Mouse (Mus musculus) naive thymus-derived CD4-positive, alpha-beta T cell, adult 2 months (primary cell): Measurements from ENCODE around the gene Gipc2.

Experiments
- DNase-seq: peaks from one replicate; pipeline ENCODE4 v3.0.0-alpha.2; 2011; ENCODE audit warnings: low read depth

Gipc2 gene

DNA sequence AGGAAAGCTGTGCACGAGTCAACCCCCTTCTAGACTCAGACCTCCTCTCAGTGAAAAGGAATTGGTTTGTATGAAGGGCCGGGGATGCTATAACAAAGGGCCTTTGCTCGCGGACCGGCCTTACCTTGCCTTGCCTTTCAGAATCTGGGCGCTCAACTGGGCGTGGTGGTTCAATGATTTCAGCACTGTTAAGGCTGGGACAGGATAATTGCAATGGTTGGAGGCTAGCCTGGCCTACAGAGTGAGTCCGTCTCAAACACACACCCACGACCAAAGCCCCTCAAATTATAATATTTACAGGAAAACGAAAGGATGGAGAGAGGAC is at the start of gene Gipc2:
TSS of gene Gipc2 (minus strand) at position 132 of the 325 bp plus-strand sequence.
- DNase-seq: no peak

DNA sequence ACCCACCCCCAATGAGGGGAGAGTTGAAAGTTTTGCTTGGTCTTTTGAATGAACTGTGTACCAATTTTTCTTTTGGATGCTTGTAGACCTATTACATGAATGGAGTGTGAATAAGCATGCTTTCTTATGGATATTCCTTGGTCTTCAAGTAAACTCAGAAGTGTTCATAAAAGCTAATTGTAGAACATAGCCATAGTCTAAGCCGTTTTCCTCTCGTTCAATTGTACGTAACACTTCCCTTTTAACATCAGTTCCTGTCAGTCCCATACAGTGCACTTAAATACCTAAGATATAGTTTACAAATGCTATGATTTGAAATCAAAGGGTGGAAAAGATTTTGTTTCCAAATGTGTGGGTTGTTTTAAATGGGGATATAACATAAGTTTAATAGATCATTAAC is 47.4 kb upstream of the Gipc2 start:
- peak; percentile 36 for DNase-seq

DNA sequence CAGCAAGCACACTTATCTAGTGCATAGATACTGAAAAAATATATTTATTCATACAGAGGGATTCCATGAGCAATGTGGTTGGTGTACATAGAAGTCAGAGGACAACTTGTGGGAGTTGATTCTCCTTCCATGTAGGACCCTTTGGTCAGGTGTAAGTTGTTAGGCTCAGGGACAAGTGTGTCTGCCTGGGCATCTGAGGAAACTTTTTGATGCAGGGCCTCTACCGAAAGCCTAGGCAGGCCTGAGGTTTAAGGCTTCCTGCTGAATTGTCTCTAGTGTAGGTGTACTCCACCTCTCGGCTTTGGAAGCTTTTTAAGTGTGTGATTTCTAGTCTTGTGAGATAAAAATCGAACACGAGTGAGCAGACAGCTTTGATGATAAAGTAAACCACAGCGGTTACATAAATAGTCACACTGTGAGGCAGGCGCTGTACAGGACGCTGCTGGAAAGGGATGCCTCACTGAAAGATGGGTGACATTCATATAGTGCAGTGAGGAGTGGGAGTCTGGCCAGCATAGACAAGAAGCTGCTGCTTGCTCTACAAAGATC is 45.8 kb upstream of the Gipc2 start:
- DNase-seq: peak; percentile 89

DNA sequence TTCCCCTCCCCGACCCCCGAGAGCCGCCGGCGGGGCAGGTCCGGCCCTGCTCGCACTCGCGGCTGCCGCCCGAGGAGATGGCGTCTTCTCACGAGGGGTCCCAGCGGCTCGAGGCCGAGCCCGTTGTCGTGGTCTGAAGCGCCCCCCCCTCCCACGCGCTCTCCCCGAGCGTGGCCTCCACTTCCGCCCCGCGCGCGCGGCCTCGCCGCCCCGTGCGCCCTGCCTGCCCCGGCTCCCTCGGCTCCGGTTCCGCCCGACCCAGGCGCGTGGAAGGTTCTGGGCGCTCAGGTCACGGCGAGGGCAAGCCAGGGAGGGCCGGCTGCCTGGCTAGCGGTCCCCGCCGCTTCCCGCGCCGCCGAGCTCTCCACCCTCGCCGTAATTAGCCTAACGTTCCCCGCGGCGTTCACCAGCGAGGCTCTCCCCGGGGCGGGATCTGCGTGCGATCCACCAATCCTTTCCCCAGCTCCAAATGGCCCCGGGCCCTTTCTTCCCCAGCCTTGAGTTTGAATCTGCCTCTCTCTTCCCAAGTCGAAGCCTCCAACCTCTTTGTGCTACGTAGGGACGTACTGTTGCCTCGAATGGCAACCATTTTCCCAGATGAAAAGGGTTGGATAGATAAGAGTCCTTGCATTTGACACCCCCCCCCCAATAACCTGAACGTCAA is 44.8 kb upstream of the Gipc2 start:
- DNase-seq: no peak

- peak; percentile 100 for DNase-seq
These were observed 44.1 kb upstream of the Gipc2 start, which contains the start of the genes Dnajb4 and Fubp1 for GRCm38 (mm10) chr3:152209967-152210634. Gene Dnajb4 (minus strand): TSS chr3:152210302. Gene Fubp1 (plus strand): TSS chr3:152210422.

DNA sequence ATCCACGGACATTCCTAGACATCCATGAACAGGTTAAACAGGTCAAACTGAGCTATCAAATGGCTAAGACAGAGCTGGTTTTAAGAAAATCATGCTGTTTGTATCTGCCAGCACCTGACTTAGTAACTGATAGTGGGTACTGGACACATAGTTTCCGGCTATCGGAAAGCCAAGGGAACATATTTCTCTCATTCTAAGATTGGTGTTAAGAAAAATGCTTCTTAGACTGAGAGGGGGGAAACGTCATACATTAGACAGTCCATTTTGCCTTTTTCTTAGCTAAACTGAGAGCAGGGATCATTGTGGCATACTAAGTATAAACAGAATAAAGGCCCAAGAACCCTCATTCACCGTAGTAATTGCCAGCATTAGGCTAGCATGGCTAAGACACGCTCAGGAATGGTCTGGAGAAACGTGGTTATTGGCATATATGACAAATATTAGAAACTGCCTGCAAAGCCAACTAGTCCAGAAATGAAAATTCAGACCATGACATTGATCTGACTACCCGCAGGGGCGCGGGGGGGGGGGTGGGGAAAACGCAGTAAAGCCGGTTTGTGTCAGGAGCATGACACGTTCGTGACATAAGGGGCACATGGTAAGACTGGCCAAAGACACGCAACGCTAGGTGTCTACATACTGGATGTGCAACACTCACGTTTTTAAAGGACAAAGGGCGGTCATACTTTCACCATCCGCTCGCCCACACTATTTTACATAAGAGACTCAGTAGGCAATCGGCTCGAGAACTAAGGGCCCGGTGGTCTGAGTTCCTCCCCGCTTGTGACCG is 43.3 kb upstream of the Gipc2 start:
- DNase-seq: peak; percentile 75

DNA sequence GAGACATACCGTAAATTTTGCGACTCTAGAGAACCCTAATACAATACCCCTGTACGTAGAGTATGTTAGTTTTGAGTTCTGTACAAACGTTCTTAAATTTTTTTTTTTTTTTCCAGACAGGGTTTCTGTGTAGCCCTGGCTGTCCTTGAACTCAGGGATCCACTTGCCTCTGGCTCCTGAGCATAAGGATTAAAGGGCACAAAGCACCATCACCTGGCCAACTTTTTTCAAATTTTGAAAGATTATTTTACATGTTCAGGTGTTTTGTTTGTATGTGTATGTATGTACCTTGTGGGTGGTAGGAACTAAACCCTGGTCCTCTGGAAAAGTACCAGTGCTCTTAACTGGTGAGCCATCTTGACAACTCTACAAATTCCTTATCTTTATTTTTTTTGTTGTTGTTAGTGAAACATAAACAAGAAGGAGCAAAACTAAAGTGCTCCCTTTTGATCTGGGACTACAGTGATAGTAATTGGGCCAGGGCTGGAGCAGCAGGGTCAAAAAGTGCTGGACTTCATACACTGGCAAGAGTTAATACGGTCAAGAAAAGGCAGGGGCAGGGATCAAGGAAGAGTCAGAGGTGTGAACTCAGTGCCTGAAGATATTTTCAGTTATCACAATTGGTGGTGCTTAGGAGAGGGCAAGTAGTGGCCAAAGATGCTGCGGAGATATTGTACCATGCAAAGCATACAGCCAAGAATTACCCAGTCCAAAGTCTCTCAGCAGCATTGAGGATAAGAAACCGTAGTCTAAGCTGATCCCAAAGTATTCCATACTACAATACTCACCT is 42.3 kb upstream of the Gipc2 start:
- no peak for DNase-seq

DNA sequence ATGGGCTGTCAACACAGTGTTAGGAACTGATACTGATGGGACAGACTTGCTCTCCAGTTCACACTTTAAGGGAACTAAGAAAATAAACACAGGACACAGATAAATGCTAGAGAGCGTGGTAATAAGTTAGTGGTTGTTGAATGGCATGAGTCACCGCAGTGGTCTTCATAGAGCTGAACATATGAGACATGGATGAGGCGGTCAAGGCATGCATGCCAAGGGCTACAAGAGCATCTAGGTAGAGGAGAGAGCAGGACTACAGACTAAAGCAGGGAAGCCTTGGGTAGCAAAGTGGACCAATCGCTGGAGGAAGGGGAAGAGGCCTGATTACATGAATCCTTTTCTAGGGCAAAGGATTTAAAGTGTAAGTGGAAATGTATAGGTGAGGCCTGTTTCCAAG is 41.1 kb upstream of the Gipc2 start:
- DNase-seq: no peak

- DNase-seq: peak; percentile 47
These were observed 38.5 kb upstream of the Gipc2 start for GRCm38 (mm10) chr3:152204577-152204976.

DNA sequence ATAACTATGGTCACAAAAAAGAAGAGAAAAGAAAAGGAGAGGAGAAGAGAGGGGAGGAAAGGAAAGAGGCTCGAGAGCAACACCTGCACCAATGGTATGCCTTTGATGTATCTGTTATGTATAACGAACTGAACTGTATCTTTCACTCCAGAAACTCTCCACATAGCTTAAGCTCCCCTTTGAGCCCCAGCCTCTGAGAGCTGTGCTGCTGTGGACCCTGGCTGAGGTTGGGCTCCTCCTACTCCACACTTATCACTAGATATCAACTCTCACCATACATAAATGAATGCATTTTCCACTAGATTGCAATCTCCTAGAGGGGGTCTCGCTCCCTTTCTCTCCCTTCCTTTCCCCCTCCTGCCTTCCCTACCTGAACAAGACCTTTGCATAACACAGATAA is 38.0 kb upstream of the Gipc2 start:
- no peak for DNase-seq

- DNase-seq: no peak
These were observed 37.4 kb upstream of the Gipc2 start for GRCm38 (mm10) chr3:152203411-152203810.

- no peak for DNase-seq
These were observed 36.9 kb upstream of the Gipc2 start for GRCm38 (mm10) chr3:152202942-152203341.

GRCm38 (mm10) chr3:152201651-152202050 is 35.6 kb upstream of the Gipc2 start:
- no peak for DNase-seq

- no peak for DNase-seq
These were observed 35.2 kb upstream of the Gipc2 start for GRCm38 (mm10) chr3:152201181-152201580.

- DNase-seq: no peak
These were observed 33.1 kb upstream of the Gipc2 start for GRCm38 (mm10) chr3:152199125-152199524.

DNA sequence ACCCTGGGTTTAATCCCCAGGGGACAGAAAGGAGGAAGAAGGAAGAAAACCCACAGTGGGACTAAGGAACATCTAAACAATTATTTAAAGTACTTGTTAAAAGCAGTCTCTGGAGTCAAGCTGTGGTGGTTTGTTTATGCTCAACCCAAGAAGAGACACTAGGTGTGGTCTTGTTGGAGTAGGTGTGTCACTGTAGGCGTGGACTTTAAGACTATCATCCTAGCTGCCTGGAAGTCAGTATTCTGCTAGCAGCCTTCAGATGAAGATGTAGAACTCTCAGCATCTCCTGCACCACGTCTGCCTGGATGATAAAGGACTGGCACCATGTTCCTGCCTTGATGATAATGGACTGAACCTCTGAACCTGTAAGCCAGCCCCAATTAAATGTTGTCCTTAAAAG is 31.2 kb upstream of the Gipc2 start:
- peak; percentile 32 for DNase-seq

DNA sequence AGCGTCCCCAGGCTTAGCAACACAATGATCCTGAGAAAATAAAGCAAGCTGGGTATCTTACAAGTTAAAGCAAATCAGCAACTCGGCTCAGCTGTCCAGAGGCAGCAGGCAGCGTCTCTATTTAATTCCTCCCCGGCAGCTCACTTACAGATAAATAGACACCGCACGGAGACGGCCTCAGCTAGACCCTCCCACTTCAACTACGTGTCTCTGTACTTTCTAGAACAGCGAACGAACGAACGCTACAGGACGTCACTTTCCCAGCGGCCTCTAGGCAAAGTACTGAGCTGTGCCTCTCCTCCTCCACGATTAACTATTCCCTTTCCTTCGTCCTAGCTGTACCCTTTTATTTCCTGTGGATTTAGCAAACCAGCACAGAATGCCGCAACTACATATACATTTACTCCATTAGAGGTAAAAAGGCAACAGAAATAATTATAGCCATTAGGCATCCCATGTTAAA is 27.6 kb upstream of the Gipc2 start:
- peak; percentile 91 for DNase-seq

- DNase-seq: no peak
These were observed 27.1 kb upstream of the Gipc2 start for GRCm38 (mm10) chr3:152193177-152193576.

DNA sequence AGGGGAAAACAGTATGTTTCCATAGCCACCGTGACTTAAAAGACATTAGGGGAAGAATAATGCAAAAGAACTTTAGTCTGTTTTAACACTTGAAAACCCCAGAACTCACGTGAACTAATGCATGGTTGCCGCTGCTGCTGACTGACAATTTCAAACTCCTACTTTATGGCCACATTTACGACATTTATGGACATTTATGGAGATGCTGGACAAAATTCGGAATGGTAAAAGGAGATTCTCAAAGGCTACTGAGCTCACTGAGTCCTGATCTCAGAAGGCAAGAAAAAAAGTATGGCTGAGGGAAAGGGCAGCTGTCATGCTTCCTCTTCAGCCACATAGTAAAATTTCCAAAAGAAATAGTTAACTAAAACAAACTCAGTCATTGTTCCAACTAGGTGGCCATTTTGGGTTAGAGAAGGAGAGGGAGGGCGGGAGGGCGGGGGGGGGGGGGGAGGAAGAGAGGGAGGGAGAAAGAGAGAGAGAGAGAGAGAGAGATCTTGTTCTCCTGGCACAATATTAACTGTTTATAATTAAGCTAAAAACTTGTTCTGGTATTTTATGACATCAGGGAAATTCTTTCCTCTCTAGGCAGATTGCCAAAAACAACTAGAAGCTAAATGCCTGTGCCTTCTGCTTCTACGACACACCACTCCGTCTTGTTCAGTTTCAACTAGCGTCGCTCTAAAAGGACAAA is 26.4 kb upstream of the Gipc2 start:
- peak; percentile 71 for DNase-seq

- DNase-seq: peak; percentile 57
These were observed 25.8 kb upstream of the Gipc2 start for GRCm38 (mm10) chr3:152191791-152192237.
